Mouse (Mus musculus) liver, embryonic 15.5 days (tissue): ENCODE data around the gene Sept12. TPM values are rescaled to one million over a fixed set of nuclear protein-coding genes. Genes with fewer than 3 reads are reported as not detected.

ENCODE experiments used
- ATAC-seq: fragments of 200-750 bp; cut with Nextera tagmentation; 2 replicates; pipeline ENCODE4 v1.8.0; 2017; ENCODE audit warnings: moderate number of reproducible peaks, mild to moderate bottlenecking, moderate library complexity; ENCODE audit not compliant: insufficient read depth
- H3K27ac ChIP-seq: fragments of 300-500 bp; sonication (generic); replicated peaks from 2 replicates; pipeline ENCODE4 v1.5.1; 2015; ENCODE audit warnings: mild to moderate bottlenecking, inconsistent platforms
- H3K27me3 ChIP-seq: fragments of 300-500 bp; sonication (generic); 2 replicates; pipeline ENCODE4 v1.6.1; 2015; ENCODE audit warnings: mild to moderate bottlenecking, inconsistent platforms
- H3K36me3 ChIP-seq: fragments of 300-500 bp; sonication (generic); replicated peaks from 2 replicates; pipeline ENCODE4 v1.6.1; 2015; ENCODE audit warnings: moderate library complexity, mild to moderate bottlenecking, inconsistent platforms
- H3K4me1 ChIP-seq: fragments of 300-500 bp; sonication (generic); replicated peaks from 2 replicates; pipeline ENCODE4 v1.6.1; 2015; ENCODE audit warnings: inconsistent platforms
- H3K4me2 ChIP-seq: fragments of 300-500 bp; sonication (generic); 2 replicates; pipeline ENCODE4 v1.6.1; 2015; ENCODE audit warnings: moderate library complexity, mild to moderate bottlenecking, inconsistent platforms
- H3K4me3 ChIP-seq: fragments of 300-500 bp; sonication (generic); replicated peaks from 2 replicates; pipeline ENCODE4 v1.5.1; 2015; ENCODE audit warnings: mild to moderate bottlenecking, inconsistent platforms
- H3K9ac ChIP-seq: fragments of 300-500 bp; sonication (generic); 2 replicates; pipeline ENCODE4 v1.6.1; 2015; ENCODE audit warnings: moderate library complexity, mild to moderate bottlenecking, inconsistent platforms
- H3K9me3 ChIP-seq: fragments of 300-500 bp; sonication (generic); replicated peaks from 2 replicates; pipeline ENCODE4 v1.6.1; 2016; ENCODE audit warnings: inconsistent platforms
- WGBS: fragments of 180-500 bp; shearing (Covaris S2); methylation state at CpG from one replicate; pipeline ENCODE4 v1.1.7; 2015; ENCODE audit warnings: mixed read lengths; ENCODE audit not compliant: insufficient replicate concordance; 5-methylcytosine and 5-hydroxymethylcytosine counted together
- polyA plus RNA-seq: library from polyadenylated mRNA; unstranded; fragments of >200 nt; fragmentation: Nextera tagmentation; extraction: Ambion mirVana; gene quantifications from 2 replicates; pipeline ENCODE4 v1.2.1, GENCODE M21; 2015

Gene Sept12
- polyA plus RNA-seq, 1 experiment from 2014 or later, result not detected

DNA sequence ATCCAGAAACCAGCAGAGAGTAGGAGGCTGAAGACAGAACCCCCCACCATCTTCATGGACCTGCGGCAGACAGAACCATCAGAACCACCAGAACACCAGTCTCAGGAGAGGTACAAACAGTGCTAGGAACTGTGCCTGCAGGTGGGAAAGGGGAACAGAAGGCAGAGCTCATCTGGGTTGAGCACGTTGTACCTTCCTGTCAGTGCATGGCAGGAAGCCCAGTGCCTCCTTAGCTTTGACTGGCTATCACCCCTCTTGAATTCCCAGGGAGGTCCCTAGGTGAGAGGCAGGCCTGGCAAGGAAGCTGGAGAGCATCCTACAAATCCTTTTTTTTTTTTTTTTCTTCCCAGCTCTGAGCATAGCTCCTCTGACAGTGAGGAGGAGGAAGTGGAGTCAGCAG, 21.5 kb downstream of the Sept12 start:
- no peaks in the 10 kb centered on the region for H3K9me3 ChIP-seq
- ATAC-seq, result no peak
- no peaks in the 10 kb centered on the region for H3K36me3 ChIP-seq
- H3K4me2 ChIP-seq, result no peak overlapping the region
- peaks cover 15% of the 10 kb centered on the region for H3K4me1 ChIP-seq
- no peak overlapping the region for H3K9ac ChIP-seq
- no peaks in the 10 kb centered on the region; the same call in 1 of the 2 replicates for H3K27me3 ChIP-seq
- H3K4me3 ChIP-seq, result no peak overlapping the region
- WGBS, result 63% methylated on average over 2 of the region's 2 CpGs
- H3K27ac ChIP-seq, result no peak overlapping the region

DNA sequence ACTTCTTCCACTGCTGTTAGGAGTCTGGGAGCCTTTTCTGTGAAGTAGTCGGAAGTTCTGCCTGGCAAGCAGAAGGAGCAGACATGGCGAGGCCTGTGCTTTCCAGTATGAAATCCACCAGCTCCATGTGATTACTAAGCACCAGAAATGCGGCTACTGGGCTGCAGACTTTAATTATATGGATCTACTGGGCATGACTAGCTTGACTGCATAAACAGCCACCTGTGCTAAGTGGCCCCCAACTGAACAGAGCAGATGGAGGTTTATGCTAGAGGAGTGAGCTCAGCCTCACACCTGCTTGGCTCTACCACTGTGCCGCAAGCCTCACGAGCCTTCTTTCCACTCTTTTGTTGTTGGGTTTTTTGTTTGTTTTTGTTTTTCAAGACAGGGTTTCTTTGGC, 23.1 kb downstream of the Sept12 start:
- Histone ChIP-seq H3K27me3 (no peaks in the 10 kb centered on the region), H3K4me1 (peaks cover 15% of the 10 kb centered on the region), H3K4me2 (no peak overlapping the region), H3K9ac (no peak overlapping the region), H3K9me3 (no peaks in the 10 kb centered on the region), H3K36me3 (no peaks in the 10 kb centered on the region), H3K27ac (no peak overlapping the region), H3K4me3 (no peak overlapping the region)
- ATAC-seq, result no peak
- WGBS, result 80% methylated on average over 5 of the region's 5 CpGs

DNA sequence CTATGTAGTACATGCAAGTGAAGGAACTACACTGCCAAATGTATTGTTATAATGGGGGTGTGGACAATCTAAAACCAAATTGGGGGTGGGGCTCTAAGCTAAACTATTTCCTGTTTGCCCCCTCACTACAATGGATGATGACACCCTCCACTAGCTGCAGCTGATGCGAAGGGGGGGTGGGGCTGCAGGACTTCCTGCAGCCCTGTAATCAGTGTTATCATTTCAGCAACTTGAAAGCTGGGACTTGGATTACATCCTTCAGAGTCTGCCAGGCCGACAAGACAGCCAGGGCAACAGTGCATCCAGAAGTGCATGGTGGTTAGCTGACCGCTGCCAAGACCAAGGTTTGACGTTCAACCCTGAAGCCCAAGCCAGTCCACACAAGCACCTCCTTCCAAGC, 26.0 kb downstream of the Sept12 start:
- no peak overlapping the region for H3K27ac ChIP-seq
- 0 out of 2 replicates have a peak, but pooled peaks cover 5% of the 10 kb centered on the region for H3K4me1 ChIP-seq
- H3K4me3 ChIP-seq, result no peak overlapping the region
- no peaks in the 10 kb centered on the region for H3K9me3 ChIP-seq
- WGBS, result 39% methylated on average over 4 of the region's 4 CpGs
- H3K27me3 ChIP-seq, result no peaks in the 10 kb centered on the region
- H3K4me2 ChIP-seq, result no peak overlapping the region
- H3K9ac ChIP-seq, result no peak overlapping the region
- ATAC-seq, result no peak
- no peaks in the 10 kb centered on the region for H3K36me3 ChIP-seq

DNA sequence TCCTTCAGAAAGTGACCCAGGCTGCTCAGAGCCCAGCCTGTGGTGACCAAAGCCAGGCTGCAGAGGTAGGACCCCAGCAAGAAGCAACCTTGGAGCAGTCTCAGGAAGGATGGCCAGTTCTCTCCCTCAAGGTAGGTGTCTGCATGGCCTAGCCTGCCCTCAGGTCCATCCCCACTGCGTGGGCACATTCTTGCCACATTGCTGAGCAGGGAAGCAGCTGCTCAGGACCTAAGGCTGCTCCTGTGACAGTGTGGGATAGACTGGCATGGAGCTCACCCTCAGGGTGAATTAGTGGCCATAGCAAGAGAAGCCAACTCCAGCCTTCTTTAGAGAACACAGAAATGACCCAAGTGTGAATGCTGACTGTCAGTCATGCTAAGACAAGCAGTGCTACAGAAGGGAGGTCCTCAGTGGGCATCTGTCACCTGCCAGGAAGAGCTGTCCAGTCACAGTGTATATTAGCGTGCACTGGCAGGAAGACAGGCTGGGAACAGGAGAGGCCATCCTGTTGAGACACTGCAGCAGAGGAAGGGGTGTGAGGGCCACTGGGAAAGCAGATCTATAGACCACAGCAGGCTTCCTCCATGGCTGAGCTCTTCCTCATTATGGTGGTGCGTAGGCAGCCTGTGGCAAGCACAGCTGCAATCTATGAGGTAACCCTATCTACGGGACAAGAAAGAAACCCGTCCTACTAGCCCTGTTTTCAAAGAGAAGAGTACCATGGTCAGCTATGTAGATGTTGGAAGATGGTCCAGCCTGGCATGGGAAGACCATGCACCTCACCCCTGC, 28.4 kb downstream of the Sept12 start:
- Histone ChIP-seq H3K9ac (no peak overlapping the region), H3K4me3 (no peak overlapping the region), H3K9me3 (no peaks in the 10 kb centered on the region), H3K4me1 (peaks cover 14% of the 10 kb centered on the region), H3K36me3 (no peaks in the 10 kb centered on the region), H3K27me3 (no peaks in the 10 kb centered on the region), H3K27ac (0 out of 2 replicates have a peak overlapping the region, but pooled peaks have one; percentile 10), H3K4me2 (no peak overlapping the region)
- 33% methylated on average over 5 of the region's 5 CpGs for WGBS
- no peak for ATAC-seq

DNA sequence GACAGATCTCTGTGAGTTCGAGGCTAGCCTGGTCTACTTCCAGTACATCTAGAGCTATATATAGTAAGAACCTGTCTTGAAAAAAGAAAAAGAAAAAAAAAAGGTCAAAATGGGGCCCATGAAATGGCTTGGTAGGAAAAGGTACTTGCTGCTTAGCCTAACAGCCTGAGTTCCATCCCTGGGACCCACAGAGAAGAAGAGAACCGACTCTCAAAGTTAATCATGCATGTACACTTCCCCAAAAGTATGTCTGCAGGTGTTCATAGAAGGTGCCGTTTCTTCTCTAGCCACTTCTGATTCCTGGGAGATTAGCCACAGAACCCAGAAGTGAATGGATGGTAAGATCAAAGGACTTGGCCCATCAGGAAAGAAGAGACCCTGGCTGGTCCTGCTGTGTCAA, 29.2 kb downstream of the Sept12 start:
- 47% methylated on average over 3 of the region's 3 CpGs for WGBS
- H3K27ac ChIP-seq, result no peak overlapping the region
- H3K9me3 ChIP-seq, result no peaks in the 10 kb centered on the region
- H3K27me3 ChIP-seq, result no peaks in the 10 kb centered on the region
- H3K9ac ChIP-seq, result no peak overlapping the region
- no peak overlapping the region for H3K4me2 ChIP-seq
- ATAC-seq, result no peak
- no peak overlapping the region for H3K4me3 ChIP-seq
- peaks cover 15% of the 10 kb centered on the region for H3K4me1 ChIP-seq
- H3K36me3 ChIP-seq, result no peaks in the 10 kb centered on the region

DNA sequence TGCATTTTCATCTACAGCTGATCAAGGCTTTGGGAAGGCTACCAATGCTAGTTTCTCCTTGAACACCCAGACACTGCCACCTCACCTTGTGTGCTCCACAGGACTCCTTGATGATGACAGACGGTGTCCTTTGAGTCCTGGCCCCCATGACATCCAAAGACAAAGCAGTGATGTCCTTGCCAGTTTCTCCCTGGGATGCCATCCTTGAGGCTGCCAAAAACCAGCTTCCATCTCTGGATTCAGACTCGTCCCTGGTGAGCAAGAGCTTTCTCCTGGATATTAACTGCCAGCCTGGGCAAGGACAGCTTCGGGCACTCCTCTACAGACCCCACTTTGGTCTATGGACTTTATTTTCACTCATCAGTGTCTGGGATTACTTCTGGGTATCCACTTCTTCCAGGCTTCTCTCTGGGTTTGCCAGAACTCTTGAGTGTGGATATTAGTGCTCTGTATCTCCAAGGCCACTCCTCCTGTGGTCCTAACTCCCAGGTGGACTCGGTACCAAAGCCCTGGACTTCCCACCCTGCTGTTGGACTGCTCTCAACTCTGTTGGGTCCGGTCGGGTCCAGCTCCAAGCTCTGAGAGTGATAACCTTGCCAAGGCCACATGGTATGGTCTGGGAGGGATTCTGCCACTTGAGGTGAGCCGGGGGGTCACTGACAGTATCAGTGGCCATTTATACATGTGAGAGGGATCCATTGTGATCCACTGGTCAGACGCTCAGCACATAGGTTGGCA, 32.1 kb downstream of the Sept12 start:
- no peak for ATAC-seq
- Histone ChIP-seq H3K4me1 (peaks cover 24% of the 10 kb centered on the region), H3K27ac (no peak overlapping the region), H3K9ac (no peak overlapping the region), H3K4me2 (peak overlapping the region; percentile 85), H3K4me3 (no peak overlapping the region), H3K9me3 (no peaks in the 10 kb centered on the region), H3K27me3 (no peaks in the 10 kb centered on the region), H3K36me3 (no peaks in the 10 kb centered on the region)
- WGBS, result 64% methylated on average over 8 of the region's 8 CpGs

DNA sequence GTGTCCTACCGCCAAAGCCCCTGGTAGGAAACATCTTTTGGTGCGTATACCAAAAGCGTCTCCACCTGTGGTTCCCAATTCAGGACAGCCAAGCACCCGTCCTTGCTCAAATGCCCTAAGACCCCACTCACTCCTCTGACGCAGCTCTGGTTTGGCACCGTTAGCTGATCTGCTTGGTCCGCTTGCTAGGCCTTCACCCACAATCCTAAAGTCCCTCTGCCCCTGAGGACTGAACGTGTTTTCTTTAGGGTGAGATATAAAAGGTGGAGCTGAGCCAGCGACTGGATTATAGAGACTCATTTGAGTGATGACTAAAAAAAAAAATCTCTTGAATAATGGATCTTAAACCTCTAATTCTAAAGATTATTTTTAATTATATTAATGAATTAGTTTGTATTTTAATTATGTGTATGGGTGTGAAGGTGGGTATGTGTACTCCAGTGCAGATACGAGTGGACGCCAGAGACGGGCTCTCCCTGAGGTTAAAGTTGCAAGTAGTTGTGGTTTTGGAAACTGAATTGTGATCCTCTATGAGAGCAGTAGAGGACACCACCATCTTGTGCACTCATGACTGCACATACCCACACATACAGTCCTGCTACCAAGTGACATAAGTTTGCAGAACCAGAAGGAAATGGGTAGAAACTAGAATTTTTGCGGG, 32.8 kb downstream of the Sept12 start:
- peak overlapping the region; percentile 85 for H3K4me2 ChIP-seq
- no peaks in the 10 kb centered on the region for H3K27me3 ChIP-seq
- H3K9ac ChIP-seq, result peak overlapping the region; percentile 93
- peak overlapping the region; percentile 91 for H3K4me3 ChIP-seq
- peaks cover 24% of the 10 kb centered on the region for H3K4me1 ChIP-seq
- 13% methylated on average over 13 of the region's 13 CpGs for WGBS
- no peaks in the 10 kb centered on the region for H3K36me3 ChIP-seq
- H3K9me3 ChIP-seq, result no peaks in the 10 kb centered on the region
- ATAC-seq, result no peak
- H3K27ac ChIP-seq, result peak overlapping the region; percentile 94

DNA sequence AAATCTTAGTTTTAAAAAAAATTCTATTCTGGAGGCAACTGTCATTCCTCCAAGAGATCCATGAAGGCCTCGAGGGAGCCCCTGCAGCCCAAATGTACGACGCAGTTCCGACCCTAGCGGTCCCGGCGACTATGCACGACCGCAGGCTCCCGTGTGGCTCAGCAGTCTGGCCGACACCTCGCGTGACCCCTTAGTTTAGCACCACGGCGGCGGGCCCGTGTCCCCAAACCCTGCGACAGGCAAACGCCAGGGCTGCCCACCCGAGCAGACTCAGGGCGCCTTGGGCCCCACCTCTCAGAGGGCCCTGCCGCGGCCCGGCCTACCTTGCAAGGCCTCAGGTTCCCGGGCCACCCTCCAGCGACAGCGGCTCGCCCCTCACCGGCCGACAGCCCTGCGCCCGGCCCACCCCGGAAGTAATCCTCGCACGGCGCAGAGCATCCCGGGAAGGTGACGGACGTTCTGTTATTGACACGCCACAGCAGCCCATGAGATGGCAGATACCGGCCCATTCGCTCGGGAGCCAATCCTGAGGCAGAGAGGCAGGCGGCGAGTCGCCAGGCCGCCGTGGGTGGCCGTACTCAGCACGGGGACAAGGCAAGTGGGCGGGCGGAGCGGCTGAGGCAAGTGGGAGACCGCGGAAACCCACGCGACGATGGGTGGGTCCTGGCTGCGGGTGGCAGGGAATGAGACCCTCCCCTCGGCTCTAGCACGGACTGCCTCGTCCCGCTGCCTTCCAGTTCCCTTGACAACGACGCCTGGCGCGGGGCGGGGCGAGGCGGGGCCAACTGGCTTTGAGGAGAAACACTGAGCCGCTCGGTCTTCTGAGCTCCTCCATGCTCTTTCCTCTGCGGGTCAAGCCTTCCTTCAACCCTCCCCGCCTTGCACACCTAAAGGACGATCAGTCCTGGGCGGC, 33.6 kb downstream of the Sept12 start, which contains the start of gene Anks3:
TSS of gene Anks3 (minus strand) at position 409 of the 913 bp plus-strand sequence.
- WGBS, result under 1% methylated on average over 71 of the region's 76 CpGs
- H3K36me3 ChIP-seq, result no peaks in the 10 kb centered on the region
- peaks cover 24% of the 10 kb centered on the region for H3K4me1 ChIP-seq
- no peaks in the 10 kb centered on the region for H3K27me3 ChIP-seq
- H3K4me2 ChIP-seq, result peak within 1 kb of the TSS; percentile 85
- ATAC-seq, result peak; percentile 98
- peak within 1 kb of the TSS; percentile 94 for H3K27ac ChIP-seq
- peak within 1 kb of the TSS; percentile 93 for H3K9ac ChIP-seq
- no peaks in the 10 kb centered on the region for H3K9me3 ChIP-seq
- H3K4me3 ChIP-seq, result peak within 1 kb of the TSS; percentile 91

DNA sequence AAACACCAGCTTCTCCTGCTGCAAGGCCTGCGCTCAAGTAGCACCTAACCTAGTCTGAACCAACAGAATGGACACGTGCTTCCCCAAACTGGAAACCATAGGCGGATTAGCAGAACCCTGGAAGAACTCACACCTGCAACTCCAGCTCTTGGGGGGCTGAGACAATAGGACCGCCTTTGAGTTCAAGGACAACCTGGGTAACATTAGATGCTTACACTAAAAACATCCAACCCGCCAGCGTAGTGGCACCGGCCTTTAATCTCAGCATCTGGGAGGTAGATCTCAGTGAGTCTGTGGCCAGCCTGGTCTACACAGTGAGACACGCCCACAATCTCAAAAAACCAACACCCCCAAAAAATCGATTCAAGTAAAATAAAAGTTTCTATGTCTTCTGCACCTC, 34.3 kb downstream of the Sept12 start:
- H3K27ac ChIP-seq, result peak overlapping the region; percentile 94; the same call in 1 of the 2 replicates
- peaks cover 24% of the 10 kb centered on the region for H3K4me1 ChIP-seq
- H3K9ac ChIP-seq, result peak overlapping the region; percentile 93

DNA sequence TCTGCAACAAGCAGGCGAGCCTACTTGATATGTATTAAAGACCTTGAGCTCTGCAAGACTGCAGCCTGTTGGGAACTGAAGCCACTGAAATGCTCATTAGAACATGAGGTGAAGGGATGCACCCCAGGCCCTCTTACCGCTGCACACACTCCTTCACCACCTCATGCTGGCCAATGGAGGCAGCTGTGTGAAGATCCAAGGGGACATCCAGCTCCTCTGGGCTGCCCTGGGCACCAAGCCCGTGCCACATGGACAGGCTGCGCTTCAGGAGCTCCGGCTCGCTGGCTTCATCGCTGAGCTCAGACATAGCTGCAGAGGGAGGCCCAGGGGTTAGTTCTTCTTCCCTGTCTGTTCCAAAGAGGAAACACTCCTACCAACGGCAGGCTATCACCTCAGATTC, 37.4 kb downstream of the Sept12 start:
- H3K9me3 ChIP-seq, result no peaks in the 10 kb centered on the region
- 62% methylated on average over 8 of the region's 8 CpGs for WGBS
- no peak overlapping the region; the same call in 1 of the 2 replicates for H3K9ac ChIP-seq
- H3K4me1 ChIP-seq, result peaks cover 21% of the 10 kb centered on the region
- no peak overlapping the region for H3K27ac ChIP-seq
- no peaks in the 10 kb centered on the region for H3K27me3 ChIP-seq
- no peak overlapping the region for H3K4me3 ChIP-seq
- ATAC-seq, result no peak
- H3K4me2 ChIP-seq, result no peak overlapping the region
- H3K36me3 ChIP-seq, result peaks cover 18% of the 10 kb centered on the region

More for the DNA sequence above, 34.3 kb downstream of the Sept12 start:
- H3K27me3 ChIP-seq, result no peaks in the 10 kb centered on the region
- peak overlapping the region; percentile 91 for H3K4me3 ChIP-seq
- peak overlapping the region; percentile 85 for H3K4me2 ChIP-seq
- WGBS, result 30% methylated on average over 9 of the region's 9 CpGs
- no peaks in the 10 kb centered on the region for H3K36me3 ChIP-seq
- no peaks in the 10 kb centered on the region for H3K9me3 ChIP-seq
- ATAC-seq, result no peak
